Mouse (Mus musculus) testis, adult 2 months (tissue): Measurements from ENCODE around the gene Ccr6.

Experiments
- CTCF ChIP-seq: fragments of 200-500 bp; IDR thresholded peaks from 2 replicates; pipeline ENCODE4 v1.5.1; 2012; ENCODE audit warnings: low read depth, mild to moderate bottlenecking, inconsistent platforms, low read length, moderate library complexity; ENCODE audit not compliant: control insufficient read depth, insufficient read depth, insufficient replicate concordance
- POLR2A ChIP-seq: fragments of 200-500 bp; IDR thresholded peaks from 2 replicates; pipeline ENCODE4 v1.6.1; 2012; ENCODE audit warnings: low read depth, mild to moderate bottlenecking, inconsistent platforms, low read length, moderate library complexity; ENCODE audit not compliant: control insufficient read depth

- TF ChIP-seq CTCF (no peak), POLR2A (no peak)
Measured at GRCm38 (mm10) chr17:8276680-8277079, 40.8 kb downstream of the Ccr6 start.
